Mouse (Mus musculus) cerebral cortex, adult 2 months (tissue): ENCODE measurements around the gene Olfr584.

Experiments
- WGBS: fragments of 180-500 bp; shearing (Covaris S2); methylation state at CpG from one replicate; pipeline ENCODE4 v1.1.7; 2018; 5-methylcytosine and 5-hydroxymethylcytosine counted together

The Olfr584 gene

GRCm38 (mm10) chr7:103081585-103081984 lies at the start of gene Olfr584:
Gene Olfr584, plus strand, starts transcription at chr7:103081885.
- 85% methylated on average over 1 of the region's 1 CpGs for WGBS

GRCm38 (mm10) chr7:103037724-103038123 lies 44.0 kb upstream of the Olfr584 start, which contains the start of gene Olfr582:
Gene Olfr582, plus strand, starts transcription at chr7:103038024.

GRCm38 (mm10) chr7:103051000-103051399 lies 30.7 kb upstream of the Olfr584 start, which contains the start of gene Olfr583:
Gene Olfr583, plus strand, starts transcription at chr7:103051300.
- WGBS, result 82% methylated on average over 1 of the region's 1 CpGs

- 83% methylated on average over 1 of the region's 1 CpGs for WGBS
Observed at GRCm38 (mm10) chr7:103097420-103097819, 15.7 kb downstream of the Olfr584 start, which contains the start of gene Olfr585. Gene Olfr585, plus strand, starts transcription at chr7:103097720.

GRCm38 (mm10) chr7:103119406-103119805 lies 37.7 kb downstream of the Olfr584 start:
- WGBS, result 60% methylated on average over 3 of the region's 3 CpGs

- 95% methylated on average over 3 of the region's 3 CpGs for WGBS
Observed at GRCm38 (mm10) chr7:103125538-103125937, 43.9 kb downstream of the Olfr584 start, which contains the start of gene Olfr586. Gene Olfr586, minus strand, starts transcription at chr7:103125638.
